Mouse (Mus musculus): ENCODE data around the gene Dnmt3l.

GRCm38 (mm10) chr10:78067226-78067625 is 25.5 kb downstream of the Dnmt3l start:
- TF ChIP-seq CTCF (IDR thresholded peaks at IDR 0.05; ENCODE audit: low read depth), result 0 out of 2 replicates have a peak, but pooled peaks have one; percentile 2
- no peak for TF ChIP-seq EP300 (IDR thresholded peaks at IDR 0.05; ENCODE audit: low read depth)
